Mouse (Mus musculus) Muller cell, postnatal 12 days (primary cell): Measurements from ENCODE around the gene Sprr2j-ps.

Experiments used
- DNase-seq: peaks from one replicate; pipeline ENCODE4 v3.0.0-alpha.2; 2015; ENCODE audit errors: inconsistent ontology term

Sprr2j-ps gene

GRCm38 (mm10) chr3:92417782-92418181 lies at the start of gene Sprr2j-ps:
TSS of gene Sprr2j-ps (plus strand) at chr3:92418082.
- DNase-seq: no peak

GRCm38 (mm10) chr3:92373613-92374012 lies 44.3 kb upstream of the Sprr2j-ps start:
- no peak for DNase-seq

GRCm38 (mm10) chr3:92385385-92385784 lies 32.5 kb upstream of the Sprr2j-ps start, which contains the start of gene Sprr2h:
TSS of gene Sprr2h (plus strand) at chr3:92385685.
- DNase-seq: no peak

- peak; percentile 5 for DNase-seq
These were observed 23.6 kb upstream of the Sprr2j-ps start for GRCm38 (mm10) chr3:92394301-92394700.

- DNase-seq: no peak
These were observed 10.2 kb upstream of the Sprr2j-ps start, which contains the start of gene Sprr2i for GRCm38 (mm10) chr3:92407691-92408090. TSS of gene Sprr2i (plus strand) at chr3:92407991.

GRCm38 (mm10) chr3:92429323-92429722 lies 11.4 kb downstream of the Sprr2j-ps start, which contains the start of gene Gm9774:
TSS of gene Gm9774 (minus strand) at chr3:92429423.
- no peak for DNase-seq

GRCm38 (mm10) chr3:92432282-92432681 lies 14.4 kb downstream of the Sprr2j-ps start, which contains the start of gene Sprr2k:
TSS of gene Sprr2k (plus strand) at chr3:92432582.
- no peak for DNase-seq

- DNase-seq: no peak
These were observed 20.8 kb downstream of the Sprr2j-ps start, which contains the start of gene Sprr1b for GRCm38 (mm10) chr3:92438689-92439088. TSS of gene Sprr1b (minus strand) at chr3:92438789.

- no peak for DNase-seq
These were observed 22.3 kb downstream of the Sprr2j-ps start for GRCm38 (mm10) chr3:92440177-92440576.

- no peak for DNase-seq
These were observed 37.3 kb downstream of the Sprr2j-ps start for GRCm38 (mm10) chr3:92455151-92455550.

GRCm38 (mm10) chr3:92458620-92459019 lies 40.7 kb downstream of the Sprr2j-ps start, which contains the start of gene Sprr3:
TSS of gene Sprr3 (minus strand) at chr3:92458720.
- no peak for DNase-seq

- no peak for DNase-seq
These were observed 48.7 kb downstream of the Sprr2j-ps start for GRCm38 (mm10) chr3:92466576-92466975.

- peak; percentile 13 for DNase-seq
These were observed 49.5 kb downstream of the Sprr2j-ps start for GRCm38 (mm10) chr3:92467424-92467823.
